Mouse (Mus musculus) urinary bladder, postnatal 4 days (tissue): Measurements from ENCODE around the gene Wwtr1.

Experiments used
- DNase-seq, 2 experiments: peaks; one replicate each; pipeline ENCODE4 v3.0.0; 2021 to 2022; ENCODE audit warnings: low spot score in 2 of 2

The Wwtr1 gene

DNA sequence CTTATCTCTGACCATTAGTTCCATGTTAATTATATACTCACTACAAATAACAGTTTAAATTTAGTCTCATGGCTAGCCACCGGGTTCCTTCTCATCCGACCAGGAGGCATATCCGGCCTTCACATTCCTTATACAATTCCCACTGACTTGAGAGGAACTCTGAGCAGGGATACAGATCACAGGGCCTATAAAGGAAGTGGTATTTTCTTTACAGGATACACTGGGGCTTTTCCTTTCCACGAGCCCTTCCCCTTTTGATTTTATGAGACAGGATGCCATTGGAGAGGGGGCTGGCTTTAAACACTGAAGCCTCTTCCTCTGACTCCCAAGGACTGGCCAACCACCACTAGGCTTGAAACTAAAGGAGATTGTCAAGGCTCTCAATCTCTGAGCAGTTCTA, 59.6 kb downstream of the Wwtr1 start:
- DNase-seq = no peak

DNA sequence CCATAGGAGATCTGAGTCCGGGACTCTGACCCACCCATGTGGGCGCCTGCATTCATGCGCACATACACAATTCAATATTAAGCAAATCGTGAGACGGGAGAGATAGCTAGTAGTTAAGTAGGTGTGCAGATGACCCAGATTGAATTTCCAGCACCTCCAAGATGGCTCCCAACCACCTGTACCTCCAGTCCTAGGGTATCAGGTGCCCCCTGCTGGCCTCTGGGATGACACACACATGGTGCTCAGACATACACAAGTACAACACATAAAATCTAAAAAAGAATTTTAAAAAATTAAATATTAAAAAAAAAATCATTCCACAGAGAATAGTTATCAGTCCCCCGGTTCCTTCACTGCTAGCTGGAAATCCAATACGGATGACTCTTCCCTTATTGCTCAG, 60.7 kb downstream of the Wwtr1 start:
- DNase-seq = no peak

DNA sequence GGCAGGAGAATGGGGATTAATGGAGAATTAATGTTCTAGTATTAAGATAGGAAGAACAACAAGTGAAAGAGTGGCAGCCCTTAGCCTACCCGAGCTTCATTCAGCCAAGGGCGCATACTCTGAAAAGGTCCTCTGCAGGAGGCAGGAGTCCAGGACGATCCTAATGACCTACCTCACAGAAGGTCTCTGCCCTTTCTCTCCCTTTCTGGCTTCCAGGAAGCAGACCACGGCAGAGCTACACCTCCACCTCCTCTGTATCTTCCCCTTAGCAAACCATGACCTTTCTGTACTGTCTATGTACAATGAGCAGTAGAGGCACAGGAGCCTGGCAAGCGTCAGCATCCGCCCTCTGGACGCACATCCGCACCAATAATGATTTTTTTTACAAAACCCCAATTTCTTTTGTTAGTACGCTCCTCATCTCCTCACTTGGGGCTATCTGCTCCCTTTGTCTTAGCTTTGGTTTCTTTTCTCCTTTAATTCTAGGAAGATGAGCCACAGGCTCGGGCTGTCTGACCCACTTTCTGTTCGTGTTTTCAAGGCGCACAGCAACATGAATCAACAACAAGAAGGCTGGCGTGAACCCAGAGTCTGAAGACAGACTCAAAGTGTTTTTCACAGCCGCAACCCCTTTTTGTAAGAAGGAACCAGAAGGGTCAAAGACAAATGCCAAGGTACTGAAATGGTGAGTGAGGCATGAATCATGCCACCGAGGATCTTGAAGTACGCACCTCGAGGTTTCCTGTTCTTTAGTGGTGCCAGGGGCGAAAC, 63.7 kb downstream of the Wwtr1 start:
- DNase-seq = no peak

DNA sequence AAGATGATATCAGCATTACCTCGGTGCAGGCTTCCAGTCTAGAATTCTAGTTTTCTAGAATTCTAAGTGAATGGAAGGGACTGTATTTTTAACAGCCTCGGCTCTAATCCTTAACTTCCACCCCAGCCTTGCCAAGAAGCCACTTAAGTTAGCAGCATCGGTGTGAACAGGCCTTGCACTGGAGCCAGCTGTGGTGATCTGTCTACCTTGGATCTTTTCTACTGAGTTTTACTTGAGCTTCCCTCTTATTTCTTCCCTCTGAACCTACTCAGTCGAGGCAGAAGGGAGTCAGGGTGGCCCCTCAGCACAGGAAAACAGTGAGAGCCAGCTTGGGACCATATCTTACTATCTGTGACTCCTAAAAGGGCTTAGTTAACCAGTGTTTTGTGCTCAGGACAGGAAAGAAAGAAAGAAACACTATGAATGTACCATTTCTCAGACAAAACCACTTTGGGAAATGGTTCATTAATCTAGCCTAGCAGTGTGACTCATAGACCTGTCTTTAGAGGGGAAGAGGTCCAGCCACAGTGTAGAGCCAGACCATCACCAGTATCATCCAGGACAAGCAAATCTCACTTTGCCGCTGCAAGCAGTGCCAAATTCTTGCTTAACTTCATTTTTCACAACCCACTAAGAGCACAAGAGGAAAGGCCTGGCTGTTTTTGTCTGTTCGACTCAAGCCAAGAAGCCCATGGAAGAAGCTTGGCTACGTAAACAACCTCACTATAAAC, 65.6 kb downstream of the Wwtr1 start:
- DNase-seq = no peak

DNA sequence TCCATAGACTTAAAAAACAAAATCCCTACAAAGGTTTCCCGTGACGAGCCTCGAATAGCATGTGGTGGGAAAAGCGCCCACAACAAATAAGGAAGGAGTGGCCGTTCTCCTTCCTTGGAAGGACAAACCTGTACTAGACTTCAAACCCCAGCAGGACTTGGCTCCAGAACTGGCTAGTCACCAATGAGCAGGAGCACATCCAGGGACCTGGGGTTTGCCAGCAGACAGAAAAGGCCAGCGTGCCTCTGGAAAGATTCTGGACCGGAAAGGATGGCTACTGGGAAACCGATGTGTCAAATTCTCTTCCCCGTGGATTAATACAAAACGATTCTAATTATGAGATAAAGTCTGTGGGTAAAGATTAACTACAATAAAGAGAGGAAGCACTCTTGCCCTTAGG, 69.7 kb downstream of the Wwtr1 start:
- no peak for DNase-seq

DNA sequence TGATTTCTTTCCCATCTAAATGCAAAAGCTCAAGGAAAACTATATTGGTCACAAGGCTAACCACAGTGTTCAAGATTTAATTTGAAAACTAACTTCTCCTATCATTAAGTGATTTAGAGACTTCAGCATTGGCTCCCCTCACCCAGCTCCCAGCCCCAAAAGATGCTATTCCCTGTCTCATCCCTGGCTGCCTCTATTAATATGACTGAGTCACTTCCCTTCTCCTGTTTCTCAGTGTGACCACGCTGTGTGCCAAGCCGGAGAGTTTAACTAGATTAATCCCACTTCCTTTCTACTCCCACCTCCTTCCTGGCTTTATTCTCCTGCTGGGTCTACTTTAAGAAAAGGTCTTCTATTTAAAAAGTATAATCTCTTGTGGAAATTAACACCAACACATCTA, 71.0 kb downstream of the Wwtr1 start:
- DNase-seq = no peak

DNA sequence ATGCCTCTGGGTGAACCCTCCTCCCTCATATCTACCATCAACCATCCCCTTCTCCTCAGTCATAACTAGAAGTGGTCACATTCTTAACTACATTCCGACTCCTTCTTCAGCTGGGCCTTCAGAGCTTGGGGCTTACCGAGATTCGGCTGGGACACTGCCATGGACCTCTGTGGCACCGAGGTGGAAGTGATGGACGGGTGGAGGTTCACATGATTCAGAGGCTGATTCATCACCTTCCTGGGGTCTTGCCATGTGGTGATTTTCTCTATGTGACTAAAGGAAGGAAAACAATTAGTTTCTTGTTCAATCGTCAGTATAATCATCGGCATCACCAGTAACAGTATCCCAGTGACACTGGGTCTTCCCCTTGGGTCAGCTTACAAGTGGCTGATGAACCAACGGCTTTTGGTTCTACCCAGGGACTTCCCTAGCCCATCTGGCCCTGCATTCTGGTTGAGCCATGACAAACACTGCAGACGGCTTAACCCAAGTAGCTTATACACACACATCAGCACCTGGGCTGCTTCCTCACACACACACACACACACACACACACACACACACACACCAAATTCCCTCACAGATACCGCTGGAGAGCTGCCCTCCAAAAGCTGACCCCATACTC, 74.0 kb downstream of the Wwtr1 start:
- no peak for DNase-seq

DNA sequence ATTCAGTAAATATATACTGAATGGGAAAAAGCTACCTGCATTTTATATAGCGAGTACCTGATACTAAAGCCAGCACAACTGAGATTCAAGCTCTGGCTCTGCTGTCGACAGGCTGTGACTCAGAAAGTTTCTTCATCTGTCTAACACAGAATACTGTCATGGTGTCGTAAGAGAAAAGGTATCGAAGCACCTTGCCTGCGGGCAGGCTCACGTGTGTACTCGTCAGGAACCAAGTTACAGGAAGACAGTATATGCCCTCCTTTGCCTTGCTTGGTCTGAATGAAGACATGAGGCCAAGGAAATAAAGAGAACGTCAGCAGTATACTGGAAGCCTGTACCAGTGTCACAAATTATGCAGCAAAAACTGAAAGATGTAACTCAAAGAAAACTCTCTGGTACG, 74.9 kb downstream of the Wwtr1 start:
- no peak for DNase-seq

DNA sequence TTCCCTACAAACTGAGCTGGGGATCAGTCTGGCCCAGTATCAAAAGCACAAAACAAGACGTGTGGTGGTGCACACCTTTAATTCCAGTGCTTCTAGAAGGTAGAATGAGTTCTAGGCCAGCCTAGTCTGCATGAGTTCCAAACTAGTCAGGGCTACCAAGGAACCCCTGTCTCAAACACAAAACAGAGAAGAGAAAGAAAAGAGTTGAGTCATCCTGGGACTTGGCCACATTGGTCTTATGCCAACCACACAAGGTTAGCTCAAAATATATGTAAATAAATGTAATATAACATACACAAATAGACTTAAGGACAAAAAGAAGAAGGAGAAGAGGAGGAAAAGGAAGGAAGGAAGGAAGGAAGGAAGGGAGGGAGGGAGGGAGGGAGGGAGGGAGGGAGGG, 77.9 kb downstream of the Wwtr1 start:
- DNase-seq = no peak

DNA sequence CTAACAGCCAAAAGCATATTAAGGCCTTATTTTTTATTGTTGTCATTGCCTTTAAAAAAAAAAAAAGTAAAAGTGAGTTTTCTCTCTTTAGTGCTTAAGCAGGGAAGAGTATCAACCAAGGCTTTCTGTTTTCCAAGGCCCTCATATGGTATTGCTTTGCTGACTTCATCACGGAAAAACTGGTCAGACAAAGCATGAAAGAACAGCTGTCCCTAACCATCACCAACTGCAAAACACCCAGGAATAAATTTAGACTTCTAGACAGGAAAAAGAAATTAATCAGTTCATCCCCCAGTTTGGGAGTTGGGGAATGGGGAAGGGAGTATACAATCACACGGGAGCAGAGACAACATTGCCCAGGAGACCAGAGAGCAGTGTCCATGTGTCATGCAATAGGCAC, 79.3 kb downstream of the Wwtr1 start:
- no peak for DNase-seq

DNA sequence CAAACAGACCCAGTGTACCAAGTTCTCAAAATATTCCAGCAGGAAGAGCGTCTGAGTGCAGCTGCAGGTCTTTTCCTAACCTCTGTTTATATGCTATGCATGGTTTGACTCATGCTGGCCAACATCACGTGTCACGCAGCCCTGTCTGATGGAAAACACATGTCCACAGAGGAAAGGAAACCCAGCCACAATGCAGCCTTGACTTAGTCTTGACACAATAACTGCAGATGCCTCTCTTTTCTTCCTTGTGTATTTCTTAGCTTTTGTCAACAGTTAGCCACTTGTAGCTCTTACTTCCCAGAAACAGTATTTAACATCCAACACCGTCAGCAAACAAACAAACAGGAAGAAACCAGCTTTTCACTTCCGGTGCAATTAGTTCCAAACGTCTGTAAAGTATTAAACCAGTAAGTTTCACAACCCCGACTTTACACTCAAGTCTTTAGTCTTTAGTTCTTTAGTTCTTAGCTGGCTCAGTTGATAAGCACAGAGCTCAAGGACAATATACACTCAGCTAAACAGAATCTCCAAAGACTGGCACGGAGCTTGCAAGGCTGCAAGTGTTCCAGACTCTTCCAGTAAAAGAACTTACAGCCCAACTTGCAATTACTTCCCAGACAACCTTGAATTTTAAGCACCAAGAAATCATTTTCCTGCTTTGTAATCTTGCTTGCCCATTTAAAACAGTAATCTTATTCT, 88.1 kb downstream of the Wwtr1 start:
- DNase-seq = no peak

DNA sequence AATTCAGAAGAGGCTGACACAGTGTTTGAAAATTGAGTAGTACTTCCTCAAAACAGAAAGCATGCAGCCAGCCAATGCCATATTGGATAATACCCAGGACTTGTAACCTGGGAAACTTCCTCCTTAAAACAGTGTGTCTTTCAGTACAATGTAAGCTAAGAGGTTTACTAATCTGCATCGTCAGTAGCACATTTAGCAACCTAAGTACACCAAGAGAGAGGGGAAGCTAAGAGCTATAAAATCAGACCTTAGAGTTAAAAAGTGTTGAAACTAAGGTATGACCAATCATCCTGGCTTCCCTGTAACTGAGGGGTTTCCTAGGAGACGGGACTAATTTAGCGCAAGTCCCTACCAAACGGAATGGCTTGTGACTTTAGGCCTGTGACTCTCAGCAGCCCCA, 89.6 kb downstream of the Wwtr1 start:
- no peak for DNase-seq

DNA sequence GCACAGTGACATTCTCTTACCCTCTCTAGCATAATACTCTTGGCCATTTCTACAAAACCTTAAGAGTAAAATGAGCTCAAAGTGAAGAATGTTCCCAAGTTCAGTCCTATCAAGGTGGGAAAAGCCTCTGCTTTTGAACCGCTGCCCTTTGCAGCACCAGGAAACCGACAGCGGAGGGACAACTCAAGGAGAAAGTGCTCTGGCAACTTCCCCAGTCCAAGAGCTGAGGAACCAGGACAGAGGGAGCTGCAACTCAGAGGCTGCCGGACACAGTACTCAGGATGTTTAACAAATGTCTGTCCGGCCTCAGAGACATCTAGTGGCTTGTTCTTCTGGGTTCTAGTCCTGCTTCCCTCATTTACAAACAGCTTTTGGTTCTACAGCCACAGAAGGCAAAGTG, 93.7 kb downstream of the Wwtr1 start:
- no peak for DNase-seq

DNA sequence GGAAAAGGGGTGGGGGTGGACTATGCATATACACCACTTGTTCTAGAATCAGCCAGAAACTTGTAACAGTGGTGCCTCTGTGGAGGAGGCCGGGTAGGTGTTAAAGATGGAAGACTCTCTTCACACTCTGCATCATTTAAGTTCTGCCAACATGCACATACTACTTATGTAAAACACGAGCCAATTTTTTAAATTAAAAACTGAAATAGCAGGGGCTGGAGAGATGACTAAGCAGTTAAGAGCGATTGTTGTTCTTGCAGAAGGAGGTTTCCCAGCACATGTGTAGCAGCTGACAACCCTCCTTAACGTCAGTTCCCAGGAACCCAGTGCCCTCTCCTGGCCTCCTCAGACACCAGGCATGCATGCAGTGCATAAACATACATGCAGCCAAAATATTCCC, 95.1 kb downstream of the Wwtr1 start:
- DNase-seq = no peak

DNA sequence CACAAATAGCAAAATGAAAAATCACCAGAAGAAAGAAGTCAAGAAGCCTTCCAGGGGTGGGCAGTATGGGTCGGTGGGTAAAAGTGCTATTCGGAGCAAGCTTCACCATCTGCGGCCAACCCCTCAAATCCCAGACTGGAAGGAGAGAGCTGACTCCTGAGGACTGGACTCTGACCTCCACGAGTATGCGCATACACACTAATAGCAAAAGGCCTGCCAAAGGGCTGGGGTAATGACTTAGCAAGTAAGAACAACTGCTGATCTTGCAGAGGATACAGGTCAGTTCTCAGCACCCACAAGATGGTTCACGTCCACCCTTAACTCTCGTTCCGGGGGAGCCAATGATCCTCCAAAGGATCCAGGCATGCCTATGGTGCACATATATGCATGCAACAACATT, 101.3 kb downstream of the Wwtr1 start:
- DNase-seq = no peak

DNA sequence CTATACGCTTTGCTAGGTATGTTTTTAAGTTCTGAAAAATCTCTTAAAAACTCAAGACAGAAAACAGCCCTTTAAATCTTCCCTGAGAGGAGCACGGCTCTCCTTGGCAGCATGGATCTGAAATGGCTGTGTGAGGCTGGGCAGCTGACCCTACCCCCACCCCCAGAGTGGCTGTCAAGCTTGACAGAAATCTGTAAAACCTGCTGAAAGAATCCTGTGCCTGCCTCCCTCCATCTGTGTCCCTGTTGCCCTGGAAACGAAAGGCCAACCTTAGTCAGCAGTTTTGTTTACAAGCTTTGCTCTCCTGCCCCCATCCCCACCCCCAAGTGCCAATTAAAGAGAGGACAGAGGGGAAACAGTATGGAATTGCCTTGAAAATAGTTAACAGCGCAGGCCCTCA, 103.3 kb downstream of the Wwtr1 start:
- no peak for DNase-seq

DNA sequence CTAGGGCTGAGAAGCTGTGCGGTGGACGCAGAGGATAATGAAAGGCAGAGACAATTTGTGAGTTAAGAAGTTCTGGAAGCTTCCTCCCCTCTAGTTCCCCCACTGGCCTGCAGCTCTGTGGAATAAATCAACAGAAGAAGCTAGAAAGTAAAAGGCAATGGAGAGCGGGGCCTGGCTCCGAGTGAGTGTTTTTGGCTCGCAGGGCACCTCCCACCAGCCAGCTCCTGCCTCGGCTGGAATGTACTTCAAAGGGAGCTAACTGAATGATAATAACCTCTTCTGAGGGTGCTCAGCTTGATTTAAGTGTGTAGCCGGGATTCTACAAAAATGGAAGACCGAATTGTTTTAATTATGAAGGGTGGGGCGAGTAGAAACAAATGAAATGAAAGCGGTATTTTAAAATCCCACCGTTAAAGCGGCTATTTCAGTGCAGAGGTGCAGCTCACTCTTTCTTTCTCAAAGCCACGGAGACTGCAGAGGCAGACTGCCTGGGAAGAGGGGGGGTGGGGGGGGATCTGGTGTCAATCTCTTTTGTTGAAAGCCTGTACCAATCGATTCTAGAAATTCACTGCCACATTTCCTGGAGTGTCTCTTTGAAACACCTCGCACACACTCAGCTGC, 104.6 kb downstream of the Wwtr1 start:
- DNase-seq = peak in 1 of 2 experiments; percentile 32

DNA sequence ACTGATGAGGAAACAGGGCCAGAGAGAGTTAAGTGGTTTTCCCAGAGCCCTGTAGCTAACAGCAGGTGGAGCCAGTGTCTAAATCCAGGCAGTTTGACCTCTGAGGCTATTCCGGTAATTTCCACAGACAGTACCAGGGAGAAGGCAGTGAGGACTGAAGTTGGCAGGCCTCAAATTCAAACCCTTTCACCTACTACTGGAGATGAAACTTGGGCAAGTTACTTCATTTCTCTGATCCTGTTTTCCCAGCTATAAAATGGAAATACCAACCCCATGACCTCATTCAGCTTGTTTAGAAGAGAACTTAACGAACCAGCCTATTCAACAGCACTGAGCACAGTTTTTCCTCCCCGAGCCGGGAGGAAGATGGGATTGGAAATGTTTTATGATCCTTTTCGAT, 105.4 kb downstream of the Wwtr1 start:
- peak in 1 of 2 experiments; percentile 25 for DNase-seq

DNA sequence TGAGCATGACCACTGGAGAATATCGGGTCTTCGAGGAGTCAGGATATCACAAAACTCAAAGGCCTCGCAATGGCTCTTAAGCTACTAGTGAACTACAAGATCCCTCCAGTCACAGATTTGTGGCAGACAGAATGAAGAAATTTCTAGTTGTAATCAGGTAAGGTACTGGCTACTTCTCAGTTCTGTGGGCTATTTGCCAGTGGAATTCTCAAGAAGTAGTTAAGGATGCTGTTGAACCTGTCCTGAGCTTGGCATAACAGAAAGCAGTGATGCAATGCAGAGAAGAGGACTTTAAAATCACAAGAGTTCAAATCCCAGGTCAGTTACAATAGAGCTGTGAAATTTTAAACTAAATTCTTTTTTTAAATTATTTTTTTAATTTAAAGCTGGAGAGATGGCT, 106.4 kb downstream of the Wwtr1 start:
- no peak for DNase-seq

DNA sequence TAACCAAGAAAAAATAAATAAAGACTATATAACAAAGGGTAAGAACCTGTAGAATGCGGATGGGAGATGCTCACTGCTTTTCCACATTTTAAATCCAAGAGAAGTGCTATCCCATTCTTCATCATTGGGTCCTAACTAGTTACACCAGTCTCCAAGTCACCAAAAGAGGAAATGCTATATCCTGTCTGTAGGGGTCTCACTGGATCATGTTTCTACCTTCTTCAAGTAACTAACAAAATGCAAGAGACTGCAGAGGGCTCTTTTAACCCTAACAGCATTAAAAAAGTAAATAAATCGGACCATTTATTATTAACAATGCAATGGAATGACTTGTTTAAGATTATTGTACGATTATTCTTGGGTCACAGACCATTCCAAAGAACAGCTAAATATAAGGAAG, 109.4 kb downstream of the Wwtr1 start:
- no peak for DNase-seq

DNA sequence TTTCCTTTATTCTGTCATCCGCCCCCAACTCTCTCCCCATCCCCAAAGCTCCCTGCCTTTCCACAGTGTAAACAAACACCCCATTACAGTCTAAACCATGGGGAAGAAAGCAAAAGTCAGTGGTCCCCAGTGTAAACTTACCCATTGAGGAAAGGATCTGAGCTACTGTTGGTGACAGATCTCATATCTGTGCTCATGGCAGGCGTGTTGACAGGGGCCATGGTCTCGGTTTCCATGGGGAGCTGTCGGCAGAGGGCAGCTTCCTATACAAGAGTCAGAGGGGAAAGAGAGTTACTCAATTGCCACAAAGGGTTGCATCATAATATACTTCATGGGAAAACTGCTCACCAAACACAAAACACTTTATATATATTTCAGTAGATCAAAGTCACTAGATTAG, 112.4 kb downstream of the Wwtr1 start:
- no peak for DNase-seq

DNA sequence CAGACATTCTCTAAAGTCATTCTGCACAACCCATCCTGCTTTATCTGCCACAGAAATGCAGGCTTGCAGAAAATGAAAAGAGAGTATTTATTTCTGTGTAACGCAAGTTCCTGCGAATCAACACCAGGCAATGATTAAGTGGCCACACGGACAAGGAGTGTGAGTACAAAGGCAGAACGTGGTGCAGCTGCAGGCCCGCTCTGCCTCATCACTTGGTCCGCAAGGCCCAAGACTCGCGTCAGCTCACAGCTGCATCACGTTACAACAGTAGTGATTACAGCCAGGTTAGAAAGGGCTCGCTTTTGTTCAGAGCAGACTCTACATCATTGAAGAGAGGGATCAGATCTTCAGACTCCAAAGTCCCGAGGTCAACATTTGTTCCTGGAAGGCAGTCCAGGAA, 117.1 kb downstream of the Wwtr1 start:
- DNase-seq = no peak
